Mouse (Mus musculus) embryonic facial prominence, embryonic 15.5 days (tissue): ENCODE data around the gene Ssbp4. TPM values are rescaled to one million over a fixed set of nuclear protein-coding genes. Genes with fewer than 3 reads are reported as not detected.
A peak's percentile ranks its signal among the peaks of the same experiment; 100 is the strongest.

Experiments used
- ATAC-seq: fragments of 200-750 bp; cut with Nextera tagmentation; 2 replicates; pipeline ENCODE4 v1.8.0; 2017; ENCODE audit warnings: low read depth, moderate TSS enrichment; ENCODE audit not compliant: insufficient number of reproducible peaks, low FRiP score, low TSS enrichment
- H3K27ac ChIP-seq: fragments of 300-500 bp; sonication (generic); replicated peaks from 2 replicates; pipeline ENCODE4 v1.5.1; 2015; ENCODE audit warnings: mild to moderate bottlenecking, inconsistent platforms
- H3K27me3 ChIP-seq: fragments of 300-500 bp; sonication (generic); 2 replicates; pipeline ENCODE4 v1.6.1; 2015; ENCODE audit warnings: inconsistent platforms
- H3K36me3 ChIP-seq: fragments of 300-500 bp; sonication (generic); 2 replicates; pipeline ENCODE4 v1.6.1; 2015; ENCODE audit warnings: mild to moderate bottlenecking, inconsistent platforms
- H3K4me1 ChIP-seq: fragments of 300-500 bp; sonication (generic); 2 replicates; pipeline ENCODE4 v1.6.1; 2015; ENCODE audit warnings: inconsistent platforms
- H3K4me2 ChIP-seq: fragments of 300-500 bp; sonication (generic); replicated peaks from 2 replicates; pipeline ENCODE4 v1.6.1; 2015; ENCODE audit warnings: mild to moderate bottlenecking, inconsistent platforms
- H3K4me3 ChIP-seq: fragments of 300-500 bp; sonication (generic); replicated peaks from 2 replicates; pipeline ENCODE4 v1.5.1; 2015; ENCODE audit warnings: mild to moderate bottlenecking, inconsistent platforms
- H3K9ac ChIP-seq: fragments of 300-500 bp; sonication (generic); 2 replicates; pipeline ENCODE4 v1.6.1; 2015; ENCODE audit warnings: inconsistent platforms
- H3K9me3 ChIP-seq: fragments of 300-500 bp; sonication (generic); replicated peaks from 2 replicates; pipeline ENCODE4 v1.6.1; 2016; ENCODE audit warnings: inconsistent platforms
- WGBS: fragments of 180-500 bp; shearing (Covaris S2); methylation state at CpG from one replicate; pipeline ENCODE4 v1.1.7; 2015; 5-methylcytosine and 5-hydroxymethylcytosine counted together
- polyA plus RNA-seq: library from polyadenylated mRNA; unstranded; fragments of >200 nt; fragmentation: Nextera tagmentation; extraction: Ambion mirVana; gene quantifications from 2 replicates; pipeline ENCODE4 v1.2.1, GENCODE M21; 2015

Gene Ssbp4
- polyA plus RNA-seq, 1 experiment from 2014 or later: 127 TPM

- 60% methylated on average over 7 of the region's 7 CpGs for WGBS
- Histone ChIP-seq H3K9ac (no peak overlapping the region), H3K36me3 (0 out of 2 replicates have a peak, but pooled peaks cover 3% of the 10 kb centered on the region), H3K9me3 (no peaks in the 10 kb centered on the region), H3K4me3 (no peak overlapping the region), H3K27me3 (no peaks in the 10 kb centered on the region), H3K27ac (no peak overlapping the region), H3K4me2 (no peak overlapping the region), H3K4me1 (peaks cover 25% of the 10 kb centered on the region; the same call in 1 of the 2 replicates)
- ATAC-seq: no peak
Observed at GRCm38 (mm10) chr8:70561809-70562535, 46.7 kb downstream of the Ssbp4 start.

GRCm38 (mm10) chr8:70561357-70561756 is 47.3 kb downstream of the Ssbp4 start:
- WGBS: 61% methylated on average over 4 of the region's 4 CpGs
- no peaks in the 10 kb centered on the region for H3K9me3 ChIP-seq
- H3K36me3 ChIP-seq: 0 out of 2 replicates have a peak, but pooled peaks cover 3% of the 10 kb centered on the region
- ATAC-seq: no peak
- no peaks in the 10 kb centered on the region for H3K27me3 ChIP-seq
- H3K4me2 ChIP-seq: no peak overlapping the region
- 0 out of 2 replicates have a peak overlapping the region, but pooled peaks have one; percentile 22 for H3K27ac ChIP-seq
- peaks cover 25% of the 10 kb centered on the region; the same call in 1 of the 2 replicates for H3K4me1 ChIP-seq
- H3K4me3 ChIP-seq: no peak overlapping the region
- H3K9ac ChIP-seq: no peak overlapping the region

- H3K4me2 ChIP-seq: no peak overlapping the region
- 63% methylated on average over 3 of the region's 3 CpGs for WGBS
- no peak overlapping the region for H3K27ac ChIP-seq
- 0 out of 2 replicates have a peak, but pooled peaks cover 3% of the 10 kb centered on the region for H3K36me3 ChIP-seq
- peaks cover 23% of the 10 kb centered on the region; the same call in 1 of the 2 replicates for H3K4me1 ChIP-seq
- no peak overlapping the region for H3K9ac ChIP-seq
- no peaks in the 10 kb centered on the region for H3K9me3 ChIP-seq
- no peaks in the 10 kb centered on the region for H3K27me3 ChIP-seq
- no peak for ATAC-seq
- H3K4me3 ChIP-seq: no peak overlapping the region
Observed at GRCm38 (mm10) chr8:70560564-70560963, 48.1 kb downstream of the Ssbp4 start.

- Histone ChIP-seq H3K4me2 (no peak overlapping the region), H3K27ac (no peak overlapping the region), H3K9me3 (no peaks in the 10 kb centered on the region), H3K4me1 (peaks cover 18% of the 10 kb centered on the region; the same call in 1 of the 2 replicates), H3K36me3 (0 out of 2 replicates have a peak, but pooled peaks cover 3% of the 10 kb centered on the region), H3K9ac (no peak overlapping the region), H3K27me3 (no peaks in the 10 kb centered on the region), H3K4me3 (no peak overlapping the region)
- 70% methylated on average over 2 of the region's 2 CpGs for WGBS
- 0 out of 2 replicates have a peak, but pooled peaks have one; percentile 21 for ATAC-seq
Observed at GRCm38 (mm10) chr8:70560096-70560495, 48.6 kb downstream of the Ssbp4 start.

- Histone ChIP-seq H3K4me1 (peaks cover 11% of the 10 kb centered on the region; the same call in 1 of the 2 replicates), H3K36me3 (0 out of 2 replicates have a peak, but pooled peaks cover 3% of the 10 kb centered on the region), H3K4me3 (no peak overlapping the region), H3K4me2 (no peak overlapping the region), H3K9me3 (no peaks in the 10 kb centered on the region), H3K9ac (no peak overlapping the region), H3K27me3 (no peaks in the 10 kb centered on the region), H3K27ac (no peak overlapping the region)
- WGBS: 77% methylated on average over 3 of the region's 3 CpGs
- ATAC-seq: no peak
Observed at GRCm38 (mm10) chr8:70558983-70559382, 49.7 kb downstream of the Ssbp4 start.

GRCm38 (mm10) chr8:70558334-70558733 is 50.3 kb downstream of the Ssbp4 start:
- Histone ChIP-seq H3K9me3 (no peaks in the 10 kb centered on the region), H3K4me3 (no peak overlapping the region), H3K36me3 (0 out of 2 replicates have a peak, but pooled peaks cover 3% of the 10 kb centered on the region), H3K27ac (no peak overlapping the region), H3K27me3 (no peaks in the 10 kb centered on the region), H3K9ac (no peak overlapping the region), H3K4me2 (no peak overlapping the region), H3K4me1 (peaks cover 17% of the 10 kb centered on the region; the same call in 1 of the 2 replicates)
- ATAC-seq: no peak
- WGBS: 65% methylated on average over 4 of the region's 4 CpGs

- peaks cover 16% of the 10 kb centered on the region; the same call in 1 of the 2 replicates for H3K4me1 ChIP-seq
- WGBS: 89% methylated on average over 4 of the region's 4 CpGs
- 0 out of 2 replicates have a peak, but pooled peaks cover under 1% of the 10 kb centered on the region for H3K36me3 ChIP-seq
- no peak overlapping the region for H3K4me3 ChIP-seq
- no peaks in the 10 kb centered on the region for H3K9me3 ChIP-seq
- no peaks in the 10 kb centered on the region for H3K27me3 ChIP-seq
- no peak overlapping the region for H3K27ac ChIP-seq
- H3K4me2 ChIP-seq: no peak overlapping the region
- no peak for ATAC-seq
- no peak overlapping the region for H3K9ac ChIP-seq
Observed at GRCm38 (mm10) chr8:70555079-70555747, 53.5 kb downstream of the Ssbp4 start.

GRCm38 (mm10) chr8:70553740-70554139 is 54.9 kb downstream of the Ssbp4 start:
- Histone ChIP-seq H3K4me3 (no peak overlapping the region), H3K4me2 (no peak overlapping the region), H3K9ac (no peak overlapping the region), H3K27ac (no peak overlapping the region), H3K9me3 (no peaks in the 10 kb centered on the region), H3K36me3 (no peaks in the 10 kb centered on the region), H3K4me1 (peaks cover 16% of the 10 kb centered on the region; the same call in 1 of the 2 replicates), H3K27me3 (no peaks in the 10 kb centered on the region)
- no peak for ATAC-seq

- 0 out of 2 replicates have a peak, but pooled peaks have one; percentile 15 for ATAC-seq
- Histone ChIP-seq H3K36me3 (no peaks in the 10 kb centered on the region), H3K4me1 (peaks cover 22% of the 10 kb centered on the region; the same call in 1 of the 2 replicates), H3K9me3 (no peaks in the 10 kb centered on the region), H3K4me2 (no peak overlapping the region), H3K4me3 (no peak overlapping the region), H3K9ac (no peak overlapping the region), H3K27me3 (no peaks in the 10 kb centered on the region), H3K27ac (no peak overlapping the region)
- WGBS: 57% methylated on average over 1 of the region's 1 CpGs
Observed at GRCm38 (mm10) chr8:70552836-70553235, 55.8 kb downstream of the Ssbp4 start.

GRCm38 (mm10) chr8:70551558-70552161 is 57.0 kb downstream of the Ssbp4 start:
- H3K36me3 ChIP-seq: no peaks in the 10 kb centered on the region
- no peak for ATAC-seq
- no peak overlapping the region for H3K4me3 ChIP-seq

More at GRCm38 (mm10) chr8:70551558-70552161, 57.0 kb downstream of the Ssbp4 start:
- H3K27me3 ChIP-seq: no peaks in the 10 kb centered on the region
- H3K9me3 ChIP-seq: no peaks in the 10 kb centered on the region
- H3K27ac ChIP-seq: no peak overlapping the region
- H3K4me1 ChIP-seq: peaks cover 22% of the 10 kb centered on the region
- H3K4me2 ChIP-seq: no peak overlapping the region
- H3K9ac ChIP-seq: no peak overlapping the region
- 63% methylated on average over 3 of the region's 3 CpGs for WGBS
